Mouse (Mus musculus): ENCODE data around the gene Tmem143.

DNA sequence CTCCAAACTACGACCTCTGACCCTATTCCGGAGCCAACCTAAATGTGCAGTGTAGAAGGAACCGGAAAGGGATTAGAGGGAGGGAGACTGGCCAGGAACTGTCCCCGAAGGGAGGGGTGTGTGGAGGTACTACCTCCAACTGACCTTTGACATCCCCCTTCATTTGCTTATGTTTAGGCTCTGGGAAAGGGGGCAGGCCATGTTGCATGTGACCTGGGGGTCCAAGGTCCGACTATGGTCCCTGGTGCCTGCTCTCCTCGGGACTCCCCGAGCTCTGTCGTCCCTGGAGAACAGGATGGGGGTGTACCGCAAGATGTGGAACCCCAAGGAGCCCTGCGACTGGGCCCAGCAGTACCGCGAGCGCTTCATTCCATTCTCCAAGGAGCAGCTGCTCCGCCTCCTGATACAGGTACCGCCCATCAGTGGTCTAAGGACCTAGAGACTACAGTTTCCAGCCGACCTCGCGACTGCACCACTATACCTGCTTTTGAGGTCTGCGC lies 567 bp downstream of the Tmem143 start:
- TF ChIP-seq CTCF (conservative IDR thresholded peaks at IDR 0.05 in 1 of 2, IDR thresholded peaks at IDR 0.05 in 1 of 2; ENCODE audit: low read depth in 2 of 2, low read length in 2 of 2), result no peak
- TF ChIP-seq NELFE (IDR thresholded peaks at IDR 0.05; ENCODE audit: low read depth, low read length), result 0 out of 2 replicates have a peak, but pooled peaks have one; percentile 9
- TF ChIP-seq USF2 (conservative IDR thresholded peaks at IDR 0.05; ENCODE audit: low read depth, low read length), result no peak
- TF ChIP-seq POLR2A (IDR thresholded peaks at IDR 0.05; ENCODE audit: low read depth, low read length), result peak; percentile 49; the same call in 1 of the 2 replicates
- no peak for TF ChIP-seq EP300 (IDR thresholded peaks at IDR 0.05; ENCODE audit: low read length)
- no peak for TF ChIP-seq RAD21 (IDR thresholded peaks at IDR 0.05; ENCODE audit: low read depth, low read length)

All from CH12.LX (cell line).